Mouse (Mus musculus) c-Kit-positive CD71-positive TER-119-negative erythroid progenitor cells, embryonic 14.5 days (primary cell): ENCODE measurements around the gene Igf2bp1.
A peak's percentile ranks its signal among the peaks of the same experiment; 100 is the strongest.
"Not testable (repeated sequence)": the region's sequence is repeated elsewhere in the genome, so short reads cannot be mapped to it uniquely, and the experiment has no call there.

Source experiments
- DNase-seq: peaks from one replicate; pipeline ENCODE4 v3.0.0-alpha.2; 2013; ENCODE audit warnings: low read depth

Igf2bp1 gene

DNA sequence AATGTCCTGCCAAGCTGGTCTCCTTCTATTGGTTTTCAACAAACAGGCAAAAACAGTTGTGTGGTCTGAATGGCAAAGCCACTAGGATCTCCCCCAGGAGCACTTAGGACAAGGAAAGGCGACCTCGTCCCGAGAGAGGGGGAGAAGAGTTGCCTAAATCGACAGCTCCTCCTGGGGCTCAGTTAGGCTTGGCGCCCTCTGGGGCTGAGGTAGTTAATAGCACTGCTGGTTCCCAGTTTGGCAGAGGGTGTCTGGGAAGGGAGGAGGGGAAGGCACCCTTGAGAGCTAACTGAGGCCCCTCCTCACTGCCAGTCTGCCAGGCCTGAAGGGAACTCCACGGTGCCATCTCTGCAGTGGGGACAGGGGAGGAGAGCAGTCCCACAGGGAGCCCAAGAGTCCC, 46.6 kb downstream of the Igf2bp1 start:
- DNase-seq = no peak

DNA sequence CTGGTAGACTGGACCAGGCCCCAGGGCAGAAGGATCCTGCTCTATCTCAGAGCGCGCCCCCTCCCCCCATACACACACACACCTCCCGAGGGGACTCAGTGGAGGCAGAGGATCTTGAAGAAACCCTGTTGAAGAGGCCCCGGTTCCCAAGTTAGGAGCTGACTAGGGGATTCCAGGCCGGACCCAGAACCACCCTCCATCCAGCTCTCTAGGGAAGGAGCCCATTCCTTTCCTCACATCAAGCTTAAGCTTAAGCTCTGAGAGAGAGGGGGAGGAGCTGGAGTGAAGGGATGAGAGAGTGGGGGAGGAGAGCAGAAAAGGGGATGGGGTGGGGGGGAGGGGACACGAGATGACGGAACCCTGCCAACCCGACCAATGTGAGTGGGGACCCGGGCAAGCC, 47.5 kb downstream of the Igf2bp1 start:
- DNase-seq = no peak

DNA sequence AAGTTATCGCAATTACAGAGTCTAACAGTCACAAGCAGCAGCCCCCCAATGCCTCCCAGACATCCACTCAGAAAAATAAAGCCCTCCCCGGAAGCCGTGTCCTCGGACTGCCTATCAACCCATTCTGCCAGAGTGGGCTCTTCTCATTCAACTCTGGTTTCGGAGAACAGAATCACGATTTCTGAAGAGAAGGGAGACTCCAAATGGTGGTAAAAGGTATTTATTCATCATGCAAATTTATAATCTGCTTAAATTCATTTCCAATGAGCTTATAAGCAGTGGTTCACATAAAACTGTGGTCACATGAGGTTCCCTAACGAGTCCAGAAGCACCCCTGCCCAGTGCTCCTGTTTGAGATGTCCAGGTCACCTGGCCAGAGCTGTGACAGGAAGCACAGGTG, 48.3 kb downstream of the Igf2bp1 start:
- no peak for DNase-seq

DNA sequence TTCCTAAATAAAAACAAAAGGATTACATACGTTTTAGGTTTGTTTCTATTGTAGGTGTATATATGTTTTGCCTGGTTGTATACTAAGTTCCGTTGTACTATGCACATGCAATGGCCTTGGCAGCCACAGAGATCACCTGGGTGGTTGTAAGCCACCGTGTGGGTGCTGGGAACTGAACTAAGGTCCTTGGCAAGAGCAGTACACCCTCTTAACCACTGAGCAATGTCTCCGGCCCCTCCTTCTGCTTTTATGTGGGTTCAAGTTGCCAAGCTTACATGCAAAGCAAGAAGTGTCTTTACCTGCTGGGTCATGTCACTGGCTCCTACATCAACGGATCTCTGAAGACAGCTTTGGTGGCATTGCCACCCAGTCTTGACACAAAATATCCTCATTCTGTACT, 52.4 kb downstream of the Igf2bp1 start:
- DNase-seq = no peak

DNA sequence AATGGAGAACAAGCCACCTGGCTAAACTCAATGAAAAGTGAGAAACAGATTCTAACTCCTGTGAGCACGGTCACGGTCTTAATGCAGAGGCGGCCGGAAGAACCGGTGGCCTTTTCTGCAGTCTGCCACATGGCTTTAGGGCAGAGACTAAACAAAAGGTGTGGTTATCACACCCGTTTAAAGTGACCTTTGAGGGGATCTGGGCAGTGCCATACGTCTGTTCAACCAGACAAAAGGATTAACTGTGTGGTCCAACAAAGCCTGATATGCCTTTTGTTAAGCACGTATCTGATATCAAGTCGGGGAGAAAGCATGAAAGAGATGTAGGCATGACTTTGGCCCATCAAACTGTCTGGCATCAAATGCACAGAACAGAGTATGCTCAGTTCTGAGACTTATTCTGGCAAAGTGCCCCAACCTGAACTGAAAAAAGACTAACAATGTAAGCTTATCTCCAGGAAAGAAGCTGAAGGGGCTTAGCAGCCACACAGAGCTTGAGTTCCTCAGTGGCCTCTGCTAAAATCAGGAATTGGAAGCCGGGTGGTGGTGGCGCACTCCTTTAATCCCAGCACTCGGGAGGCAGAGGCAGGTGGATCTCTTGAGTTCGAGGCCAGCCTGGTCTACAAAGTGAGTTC, 59.8 kb downstream of the Igf2bp1 start:
- DNase-seq = no peak

DNA sequence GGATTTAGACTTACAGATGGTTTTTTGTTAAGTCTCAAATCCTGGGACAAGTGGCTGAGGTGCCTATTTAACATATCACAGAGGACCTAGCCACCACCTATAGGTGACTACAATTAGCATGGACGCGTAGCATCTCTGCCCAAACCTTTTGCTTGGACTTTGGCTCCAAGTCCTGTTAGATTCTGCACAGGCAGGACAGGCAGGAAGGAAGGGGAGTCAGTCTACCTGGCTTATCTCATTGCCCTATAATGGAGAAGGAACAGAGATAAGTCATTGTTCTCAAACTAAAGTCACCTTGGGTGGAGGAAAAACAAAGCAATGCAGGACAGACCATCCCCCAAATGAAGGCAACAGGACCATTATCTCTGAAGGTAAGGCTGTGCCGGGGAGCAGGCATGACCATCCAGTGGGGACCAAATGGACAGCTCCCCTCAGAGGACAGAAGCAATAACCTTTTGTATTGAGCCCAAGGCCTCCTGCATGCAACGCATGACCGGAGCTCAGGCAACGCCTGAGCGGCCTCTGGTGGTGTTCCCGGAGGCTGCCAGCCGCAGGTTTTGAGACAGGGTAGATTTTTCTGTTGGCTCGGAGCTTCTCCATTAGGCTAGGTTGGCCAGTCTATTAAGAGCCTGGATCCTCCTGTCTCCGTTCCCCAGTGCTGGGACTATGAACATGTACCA, 65.8 kb downstream of the Igf2bp1 start:
- no peak for DNase-seq

DNA sequence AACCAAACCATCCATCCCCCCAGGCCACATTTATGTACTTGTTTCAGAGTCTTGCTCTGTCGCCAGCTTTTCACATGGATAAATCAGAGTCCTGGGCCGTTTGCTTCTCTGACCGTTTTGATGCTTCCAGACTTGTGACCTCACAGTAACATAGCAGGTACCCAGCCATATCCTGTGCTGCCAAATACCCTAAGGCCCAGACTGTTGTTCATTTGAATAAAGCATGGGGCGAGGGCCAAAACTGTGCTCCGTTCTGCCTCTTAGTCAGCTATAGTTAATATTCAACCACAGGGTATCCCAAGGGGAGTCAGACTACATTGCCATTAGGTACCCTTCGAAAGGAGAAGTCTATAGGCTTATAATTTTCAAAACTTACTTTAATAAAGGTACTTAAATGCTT, 69.3 kb downstream of the Igf2bp1 start:
- no peak for DNase-seq

DNA sequence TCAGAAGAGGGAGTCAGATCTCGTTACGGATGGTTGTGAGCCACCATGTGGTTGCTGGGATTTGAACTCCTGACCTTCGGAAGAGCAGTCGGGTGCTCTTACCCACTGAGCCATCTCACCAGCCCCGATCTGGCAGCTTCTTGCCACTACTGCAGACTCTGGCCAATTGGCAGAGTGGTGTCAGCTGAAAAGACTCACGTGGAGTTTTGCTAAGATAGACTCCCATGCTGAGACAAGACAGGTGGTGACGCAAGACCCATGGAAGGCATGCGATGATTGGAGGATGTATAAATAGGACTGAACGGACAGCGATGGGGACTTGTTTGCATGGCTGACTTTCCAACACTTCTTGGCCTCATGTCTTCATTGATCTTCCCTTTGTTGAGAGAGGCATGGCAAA, 73.6 kb downstream of the Igf2bp1 start:
- not testable (repeated sequence) for DNase-seq

DNA sequence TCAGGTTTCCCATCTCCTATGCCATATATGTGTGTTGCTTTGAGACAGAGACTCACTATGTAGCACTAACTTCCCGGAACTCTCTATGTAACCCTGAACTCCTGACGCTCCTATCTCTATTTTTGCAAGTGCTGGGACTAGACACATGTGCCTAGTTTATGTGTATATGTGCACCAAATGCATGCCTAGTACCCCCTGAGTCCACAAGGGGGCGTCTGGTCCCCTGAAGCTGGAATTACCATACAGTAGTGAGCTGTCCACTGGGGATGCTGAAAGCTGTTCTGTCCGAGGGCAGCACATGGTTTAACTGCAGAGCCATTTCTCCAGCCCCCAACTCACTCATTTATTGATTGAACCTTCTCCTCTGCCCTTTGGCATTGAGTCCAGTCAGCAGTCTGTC, 79.3 kb downstream of the Igf2bp1 start:
- no peak for DNase-seq

DNA sequence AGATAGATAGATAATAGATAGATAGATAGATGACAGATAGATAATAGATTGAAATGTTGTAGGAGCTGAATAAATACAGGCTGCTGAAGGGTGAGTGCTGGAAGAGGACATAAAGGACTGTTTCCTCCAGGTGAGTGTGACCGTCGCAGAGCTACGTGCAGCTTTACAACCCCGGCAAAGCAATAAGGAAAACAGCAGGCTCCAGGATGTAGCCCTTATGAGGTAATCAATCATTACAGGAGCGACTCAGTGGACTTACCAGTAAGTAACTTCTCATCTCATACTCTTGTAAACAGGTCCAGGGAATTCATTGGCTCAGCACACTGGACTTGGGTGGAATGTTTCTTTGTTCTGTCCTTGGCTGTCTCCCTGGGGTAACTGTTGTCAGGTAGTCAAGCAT, 79.8 kb downstream of the Igf2bp1 start:
- no peak for DNase-seq

DNA sequence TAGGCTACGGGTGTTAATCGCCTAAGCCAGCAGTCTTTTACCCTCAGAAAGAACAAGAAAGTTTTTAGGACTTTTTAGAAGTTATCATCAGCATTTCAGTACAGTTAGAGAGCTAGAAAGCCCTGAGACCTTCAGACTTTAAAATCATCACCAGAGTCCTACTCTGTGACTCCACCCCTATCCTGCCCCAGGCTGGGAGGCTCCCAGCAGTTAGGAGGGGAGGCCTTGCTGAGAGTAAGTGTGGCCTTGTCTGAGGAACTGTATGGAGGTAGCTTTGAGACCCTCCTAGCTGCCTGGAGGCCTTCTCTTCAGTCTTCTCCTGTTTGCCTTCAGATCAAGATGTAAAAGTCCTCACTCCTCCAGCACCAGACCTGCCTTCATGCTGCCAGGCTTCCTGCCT, 81.5 kb downstream of the Igf2bp1 start:
- DNase-seq = no peak

DNA sequence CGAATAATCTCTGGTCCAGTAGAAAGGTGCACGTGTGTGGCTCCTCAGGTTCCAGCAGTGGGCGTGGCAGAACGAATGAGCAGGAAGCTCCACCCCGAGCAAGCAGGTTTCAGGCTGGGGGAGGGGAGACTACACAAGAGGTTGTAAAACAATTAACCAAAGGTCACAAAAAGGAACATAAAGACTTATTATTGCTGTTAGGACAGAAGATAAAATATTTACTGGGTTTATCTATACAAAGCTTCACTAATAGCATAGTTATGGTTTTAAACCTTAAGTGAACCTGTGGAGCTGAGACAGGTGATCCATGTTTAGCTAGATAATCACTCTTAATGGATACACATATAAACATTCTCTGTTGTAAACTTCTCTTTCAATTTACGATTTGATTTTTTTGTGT, 82.3 kb downstream of the Igf2bp1 start:
- not testable (repeated sequence) for DNase-seq

DNA sequence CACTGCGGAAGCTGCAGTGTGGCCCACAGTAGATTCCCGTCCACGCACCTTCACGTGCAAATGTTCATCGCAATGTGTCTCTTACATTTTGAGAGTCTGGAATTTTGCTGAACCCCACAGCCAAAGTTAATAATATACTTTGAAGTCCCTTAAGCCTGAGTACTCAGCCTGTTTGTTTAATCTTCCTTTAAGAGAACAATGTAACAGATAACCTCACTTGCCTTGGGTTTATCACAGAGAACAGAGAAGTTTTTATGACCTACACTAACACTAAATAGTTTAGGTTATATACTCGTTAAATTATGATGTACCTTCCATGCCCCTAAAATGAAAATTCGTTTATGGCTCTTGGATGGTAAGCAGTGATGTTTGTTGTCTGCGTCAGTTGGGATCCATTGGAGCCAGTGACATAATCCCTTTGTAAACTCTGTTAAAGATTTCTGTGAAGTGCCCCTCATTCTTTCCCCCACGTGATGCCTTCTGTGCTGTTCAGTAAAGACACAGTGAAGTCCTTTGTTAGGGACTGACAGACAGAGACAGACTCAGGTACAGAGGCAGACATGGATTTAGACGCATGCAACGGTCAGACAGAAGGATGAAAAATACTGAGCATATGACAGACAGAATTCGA, 83.6 kb downstream of the Igf2bp1 start:
- no peak for DNase-seq

DNA sequence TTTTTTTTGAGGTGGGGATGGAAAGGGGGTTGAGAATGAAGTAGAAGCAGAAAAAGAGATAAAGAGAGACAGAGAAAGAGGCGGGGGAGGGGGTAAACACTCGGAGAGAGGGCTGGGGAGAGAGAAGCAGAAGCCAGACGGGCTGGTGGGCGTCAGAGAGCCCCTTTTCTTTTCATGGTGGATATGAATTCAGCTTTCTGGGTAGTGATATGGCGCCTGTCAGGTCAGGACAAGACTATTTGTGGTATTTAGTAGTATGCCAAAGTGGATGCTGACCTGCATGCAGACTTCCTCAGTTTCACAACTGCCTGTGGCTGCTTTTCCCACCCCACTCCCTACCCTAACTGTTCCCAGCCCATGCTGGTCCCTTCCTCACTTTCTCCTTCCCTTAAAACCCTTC, 89.3 kb downstream of the Igf2bp1 start:
- no peak for DNase-seq

DNA sequence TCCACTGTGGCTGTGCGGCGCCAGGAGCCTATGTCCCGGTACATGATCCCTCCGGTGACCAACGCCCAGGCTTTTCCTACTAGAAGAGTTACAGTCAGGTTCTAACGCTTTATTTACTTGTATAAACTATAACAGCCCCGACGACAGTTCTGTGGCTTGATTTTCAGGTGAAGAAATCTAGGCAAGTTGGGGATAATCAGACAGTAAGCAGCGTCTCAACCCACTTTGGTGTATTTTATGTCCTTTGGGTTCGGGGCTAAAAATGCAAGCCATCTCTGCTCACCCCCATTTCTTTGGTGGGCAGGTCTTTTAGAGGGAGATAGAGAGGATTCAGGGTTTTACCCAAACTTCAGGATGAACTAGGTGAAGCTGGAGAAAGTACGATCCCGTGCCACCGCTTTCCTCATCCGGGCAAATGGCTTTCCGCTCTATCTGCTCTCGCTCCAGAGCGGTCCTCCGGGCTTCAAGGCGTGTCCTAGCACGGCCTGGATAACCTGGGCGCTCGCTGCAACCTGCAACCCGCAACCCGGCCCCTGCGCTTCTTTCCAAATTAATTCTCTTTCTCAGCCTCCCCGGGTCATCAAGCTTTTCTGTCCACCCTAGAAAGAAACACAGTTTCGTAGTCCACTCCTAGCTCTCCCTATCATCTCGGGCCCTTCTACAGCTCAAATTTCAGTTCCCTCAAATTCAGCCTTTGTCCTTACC, 90.6 kb downstream of the Igf2bp1 start:
- DNase-seq = no peak

DNA sequence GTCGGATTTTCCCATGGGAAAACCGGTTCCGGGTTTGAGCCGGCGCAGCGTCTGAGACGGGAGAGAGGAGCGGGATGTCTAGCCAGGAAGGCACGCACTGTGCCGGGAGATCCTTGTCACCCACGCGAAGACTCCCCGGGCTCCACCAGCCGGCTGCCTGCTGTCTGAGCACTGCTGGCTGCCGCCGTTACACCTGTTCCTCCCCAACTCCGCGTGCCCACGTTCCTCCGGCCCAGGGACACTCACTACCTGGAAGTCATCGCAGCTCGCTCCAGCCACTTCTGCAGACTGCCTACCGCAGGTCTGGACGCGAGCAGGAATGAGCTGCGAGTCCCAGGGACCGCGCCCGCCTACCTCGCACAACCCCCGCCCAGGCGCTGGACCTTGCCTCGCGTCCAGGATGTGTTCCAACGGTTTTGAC, 91.2 kb downstream of the Igf2bp1 start, which contains the start of gene B4galnt2:
TSS of gene B4galnt2 (minus strand) at position 321 of the 421 bp plus-strand sequence.
- DNase-seq = no peak

DNA sequence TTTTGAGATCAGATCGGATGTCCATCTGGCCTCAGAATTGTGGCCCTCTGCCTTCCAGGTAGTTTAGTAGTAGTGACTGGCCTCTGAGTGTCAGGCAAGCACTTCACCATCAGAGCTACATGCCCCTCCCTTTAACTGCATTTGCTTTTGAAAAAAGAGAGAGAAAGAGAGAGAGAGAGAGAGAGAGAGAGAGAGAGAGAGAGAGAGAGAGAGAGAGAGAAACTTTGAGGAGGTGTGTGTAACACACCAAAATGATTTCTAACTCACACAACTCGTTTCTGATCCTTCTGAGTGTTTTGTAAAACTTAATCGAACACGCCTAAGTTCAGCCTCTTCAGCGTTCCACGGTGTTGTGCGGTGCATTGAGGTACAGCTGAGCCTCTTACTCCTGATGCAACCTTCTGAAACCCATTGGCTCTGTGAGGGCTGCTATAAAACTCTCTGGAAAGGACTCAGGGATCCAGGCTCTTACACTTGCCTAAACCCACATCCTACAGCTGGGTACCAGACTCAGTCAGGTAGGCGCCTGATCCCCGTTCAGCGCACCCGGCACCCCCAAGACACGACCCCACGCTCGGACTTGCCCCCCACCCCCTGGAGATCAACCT, 91.7 kb downstream of the Igf2bp1 start:
- no peak for DNase-seq

DNA sequence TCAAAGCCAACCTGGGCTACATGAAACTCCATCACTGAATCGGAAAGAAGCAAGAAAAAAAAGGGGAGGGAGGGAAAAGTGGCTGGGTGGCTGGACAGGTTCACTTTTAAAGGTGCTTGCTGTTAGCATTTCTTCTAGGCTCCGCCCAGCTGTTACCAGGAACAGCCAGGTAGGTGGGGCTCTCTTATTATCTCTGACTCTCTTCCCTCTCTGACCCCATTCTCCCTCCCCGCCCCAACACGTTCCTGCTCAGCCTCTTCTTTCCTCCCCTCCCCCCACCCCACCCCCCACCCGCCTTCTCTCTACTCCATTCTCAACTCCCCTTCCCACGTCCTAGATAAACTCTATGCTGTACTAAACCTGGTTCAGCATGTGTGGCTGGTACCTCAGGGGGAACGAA, 94.2 kb downstream of the Igf2bp1 start:
- peak; percentile 34 for DNase-seq

DNA sequence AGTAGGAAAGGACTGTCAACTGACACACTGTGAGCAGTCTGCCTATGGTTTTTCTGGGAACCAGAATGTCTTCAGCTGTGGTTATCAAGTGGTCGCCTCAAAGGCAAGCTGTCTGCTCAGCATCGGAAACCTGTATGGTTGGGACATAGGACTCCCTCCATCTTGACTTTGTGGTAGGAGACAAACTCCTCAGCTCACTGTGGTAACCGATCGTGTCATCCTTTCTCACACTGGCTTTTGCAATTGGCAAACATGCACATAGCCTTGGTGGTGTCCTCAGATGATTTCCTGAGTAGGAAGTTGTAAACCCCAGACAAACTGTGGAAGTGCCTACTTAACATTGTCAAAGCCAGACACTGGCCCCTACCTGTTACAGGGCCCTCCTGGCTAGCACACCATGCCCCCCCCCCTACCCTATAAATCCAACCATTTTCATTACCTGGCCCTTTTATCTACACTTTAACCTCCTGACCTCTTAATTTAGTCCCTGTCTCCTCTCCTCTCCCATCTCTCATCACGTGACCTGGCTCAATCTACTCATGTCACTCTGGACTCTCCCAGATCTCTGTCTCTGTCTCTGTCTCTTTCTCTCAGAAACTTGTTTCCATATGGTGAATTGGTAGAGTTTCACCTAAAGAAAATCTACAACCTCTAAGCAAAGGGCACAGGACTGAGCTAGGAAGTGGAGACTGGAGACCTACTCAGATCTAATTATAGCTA, 97.8 kb downstream of the Igf2bp1 start:
- no peak for DNase-seq
